Mouse (Mus musculus) kidney, postnatal 10 days (tissue): ENCODE data around the gene Gm3739.
A peak's percentile ranks its signal among the peaks of the same experiment; 100 is the strongest.
"Not testable (repeated sequence)": the region's sequence is repeated elsewhere in the genome, so short reads cannot be mapped to it uniquely, and the experiment has no call there.

Experiments used
- DNase-seq: peaks from one replicate; pipeline ENCODE4 v3.0.0; 2021; ENCODE audit warnings: mixed read lengths

Gm3739 gene

DNA sequence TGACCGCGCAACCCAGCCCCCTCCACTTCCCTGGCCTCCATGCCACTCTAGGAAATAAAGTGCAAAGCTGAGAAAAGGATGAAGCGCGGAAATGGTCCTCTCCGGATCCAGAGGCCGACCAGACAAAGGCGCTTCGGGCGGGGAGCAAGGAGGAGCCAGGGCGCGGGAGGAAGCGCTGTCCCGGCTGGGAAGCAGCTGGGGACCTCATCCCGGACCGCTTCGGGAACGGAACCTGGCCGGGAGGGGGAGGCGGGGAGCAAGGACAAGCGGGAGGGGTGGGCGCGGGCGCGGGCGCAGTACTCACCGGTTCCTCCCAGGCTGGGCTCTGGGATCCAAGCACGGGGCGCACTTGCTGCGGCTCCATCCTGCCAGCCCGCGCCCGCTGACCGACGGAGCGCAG, at the start of gene Gm3739:
Gene Gm3739 (minus strand): TSS at position 389 of the 400 bp plus-strand sequence.
- DNase-seq = peak; percentile 33

DNA sequence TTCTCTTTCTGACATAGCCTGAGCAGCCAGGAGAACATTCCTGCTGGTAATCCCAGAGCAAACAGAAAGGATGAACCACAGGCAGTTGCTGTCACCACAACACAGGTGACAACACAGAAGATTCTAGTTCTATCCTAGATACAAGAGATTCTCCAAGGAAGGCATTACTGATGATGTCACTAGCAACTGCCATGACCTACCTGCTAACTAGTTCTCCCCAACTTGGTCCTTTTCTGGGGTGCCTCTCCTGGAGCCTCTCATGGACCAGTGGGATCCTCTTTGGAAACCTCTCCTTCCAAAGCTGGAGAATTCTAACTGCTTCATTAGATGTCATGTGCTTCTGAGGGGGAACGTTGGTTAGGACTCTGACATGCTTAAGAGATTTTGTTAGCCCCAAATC, 17.4 kb upstream of the Gm3739 start, which contains the start of gene Gm5797:
Gene Gm5797 (minus strand): TSS at position 101 of the 400 bp plus-strand sequence.
- not testable (repeated sequence) for DNase-seq

DNA sequence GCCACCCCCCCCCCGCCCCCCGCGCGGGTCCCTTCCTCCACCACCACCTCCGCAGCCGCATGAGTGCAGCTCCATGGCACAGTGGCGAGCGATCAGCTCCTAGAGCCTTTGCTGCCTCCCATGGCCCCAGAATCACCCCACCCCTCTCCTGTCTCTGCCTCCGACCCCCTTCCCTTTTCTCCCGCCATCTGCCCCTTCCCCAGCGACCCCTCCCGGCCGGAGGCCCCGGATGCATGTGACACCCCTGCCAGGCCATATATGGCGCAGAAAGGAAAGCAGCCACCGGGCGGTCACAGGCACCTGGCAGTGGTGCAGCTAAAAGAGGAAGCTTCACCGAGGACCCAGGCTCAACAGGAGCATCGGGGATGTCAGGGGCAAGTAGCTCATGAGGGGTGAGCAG, 244 bp upstream of the Gm3739 start:
- DNase-seq = peak; percentile 6

DNA sequence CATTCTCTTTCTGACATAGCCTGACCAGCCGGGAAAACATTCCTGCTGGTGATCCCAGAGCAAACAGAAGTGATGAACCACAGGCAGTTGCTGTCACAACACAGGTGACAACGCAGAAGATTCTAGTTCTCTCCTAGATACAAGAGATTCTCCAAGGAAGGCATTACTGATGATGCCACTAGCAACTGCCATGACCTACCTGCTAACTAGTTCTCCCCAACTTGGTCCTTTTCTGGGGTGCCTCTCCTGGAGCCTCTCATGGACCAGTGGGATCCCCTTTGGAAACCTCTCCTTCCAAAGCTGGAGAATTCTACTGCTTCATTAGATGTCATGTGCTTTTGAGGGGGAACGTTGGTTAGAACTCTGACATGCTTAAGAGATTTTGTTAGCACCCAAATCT, 50.2 kb downstream of the Gm3739 start, which contains the start of gene Gm3727:
Gene Gm3727 (minus strand): TSS at position 101 of the 400 bp plus-strand sequence.
- DNase-seq = not testable (repeated sequence)
